Mouse (Mus musculus) spleen, postnatal 14 days (tissue): ENCODE results near the gene Macf1.
"Not testable (repeated sequence)": the region's sequence is repeated elsewhere in the genome, so short reads cannot be mapped to it uniquely, and the experiment has no call there.

Source experiments
- DNase-seq, 2 experiments: peaks; one replicate each; pipeline ENCODE4 v3.0.0; 2021 to 2022; ENCODE audit warnings: low spot score in 2 of 2

Gene Macf1

GRCm38 (mm10) chr4:123669696-123670095 is 14.5 kb downstream of the Macf1 start:
- DNase-seq: no peak

GRCm38 (mm10) chr4:123667260-123667867 is 16.8 kb downstream of the Macf1 start:
- peak; percentile 32 to 69 for DNase-seq

GRCm38 (mm10) chr4:123666517-123666916 is 17.6 kb downstream of the Macf1 start:
- no peak for DNase-seq

GRCm38 (mm10) chr4:123665681-123666278 is 18.4 kb downstream of the Macf1 start:
- no peak for DNase-seq

- DNase-seq: peak in 1 of 2 experiments; percentile 34
These were observed 19.1 kb downstream of the Macf1 start for GRCm38 (mm10) chr4:123664951-123665661.

- peak; percentile 59 to 69 for DNase-seq
These were observed 19.9 kb downstream of the Macf1 start for GRCm38 (mm10) chr4:123664021-123664950.

GRCm38 (mm10) chr4:123663688-123663965 is 20.5 kb downstream of the Macf1 start:
- no peak for DNase-seq

- no peak for DNase-seq
These were observed 21.1 kb downstream of the Macf1 start for GRCm38 (mm10) chr4:123662914-123663687.

- DNase-seq: no peak
These were observed 26.0 kb downstream of the Macf1 start for GRCm38 (mm10) chr4:123658175-123658574.

- DNase-seq: no peak
These were observed 28.9 kb downstream of the Macf1 start for GRCm38 (mm10) chr4:123655245-123655644.

GRCm38 (mm10) chr4:123654566-123654965 is 29.6 kb downstream of the Macf1 start:
- DNase-seq: no peak

- not testable (repeated sequence) for DNase-seq
These were observed 30.7 kb downstream of the Macf1 start for GRCm38 (mm10) chr4:123653446-123653845.

- DNase-seq: no peak
These were observed 32.0 kb downstream of the Macf1 start for GRCm38 (mm10) chr4:123652130-123652529.

- no peak for DNase-seq
These were observed 35.0 kb downstream of the Macf1 start for GRCm38 (mm10) chr4:123649131-123649530.

- DNase-seq: no peak
These were observed 36.5 kb downstream of the Macf1 start for GRCm38 (mm10) chr4:123647668-123648067.

GRCm38 (mm10) chr4:123647109-123647508 is 37.1 kb downstream of the Macf1 start:
- DNase-seq: no peak

- no peak for DNase-seq
These were observed 38.8 kb downstream of the Macf1 start for GRCm38 (mm10) chr4:123645246-123645845.

GRCm38 (mm10) chr4:123643561-123643960 is 40.6 kb downstream of the Macf1 start:
- no peak for DNase-seq

- no peak for DNase-seq
These were observed 41.3 kb downstream of the Macf1 start for GRCm38 (mm10) chr4:123642877-123643276.

- DNase-seq: no peak
These were observed 47.0 kb downstream of the Macf1 start for GRCm38 (mm10) chr4:123637136-123637535.

GRCm38 (mm10) chr4:123635428-123635827 is 48.7 kb downstream of the Macf1 start:
- no peak for DNase-seq
